Mouse (Mus musculus) lung, embryonic 14.5 days (tissue): ENCODE measurements at regions not wholly inside any gene's neighbourhood (a gene's known extent, or its start where the extent isn't known, plus 50 kb on each side); places are given as distances from the start of the nearest gene placed in this dataset.

ENCODE experiments used
- ATAC-seq: fragments of 200-750 bp; cut with Nextera tagmentation; 2 replicates; pipeline ENCODE4 v1.8.0; 2017; ENCODE audit warnings: mild to moderate bottlenecking, moderate TSS enrichment, moderate library complexity; ENCODE audit not compliant: insufficient read depth
- DNase-seq: peaks from one replicate; pipeline ENCODE4 v3.0.0-alpha.2; 2015
- H3K27ac ChIP-seq: fragments of 300-500 bp; sonication (generic); 2 replicates; pipeline ENCODE4 v1.5.1; 2014; ENCODE audit warnings: low read depth, mild to moderate bottlenecking, moderate library complexity
- H3K27me3 ChIP-seq: fragments of 300-500 bp; sonication (generic); 2 replicates; pipeline ENCODE4 v1.6.1; 2014; ENCODE audit warnings: low read length, control low read depth; ENCODE audit not compliant: insufficient read depth
- H3K36me3 ChIP-seq: fragments of 300-500 bp; sonication (generic); 2 replicates; pipeline ENCODE4 v1.6.1; 2014; ENCODE audit warnings: control low read depth; ENCODE audit not compliant: insufficient read depth
- H3K4me1 ChIP-seq: fragments of 300-500 bp; sonication (generic); 2 replicates; pipeline ENCODE4 v1.6.1; 2014; ENCODE audit warnings: antibody characterized with exemption, control low read depth; ENCODE audit not compliant: insufficient read depth
- H3K4me2 ChIP-seq: fragments of 300-500 bp; sonication (generic); 2 replicates; pipeline ENCODE4 v1.6.1; 2014; ENCODE audit warnings: mild to moderate bottlenecking
- H3K4me3 ChIP-seq: fragments of 300-500 bp; sonication (generic); 2 replicates; pipeline ENCODE4 v1.5.1; 2014; ENCODE audit warnings: low read depth, low read length
- H3K9ac ChIP-seq: fragments of 300-500 bp; sonication (generic); 2 replicates; pipeline ENCODE4 v1.6.1; 2014
- H3K9me3 ChIP-seq: fragments of 300-500 bp; sonication (generic); 2 replicates; pipeline ENCODE4 v1.6.1; 2016; ENCODE audit warnings: low read depth, low read length, control low read depth
- CTCF ChIP-seq: IDR thresholded peaks from 2 replicates; pipeline ENCODE4 v1.5.1; 2016; ENCODE audit warnings: antibody characterized with exemption, low read depth
- WGBS: fragments of 180-500 bp; shearing (Covaris S2); extraction: QIAGEN DNeasy Blood & Tissue Kit; methylation state at CpG from one replicate; pipeline ENCODE4 v1.1.7; 2014; 5-methylcytosine and 5-hydroxymethylcytosine counted together

DNA sequence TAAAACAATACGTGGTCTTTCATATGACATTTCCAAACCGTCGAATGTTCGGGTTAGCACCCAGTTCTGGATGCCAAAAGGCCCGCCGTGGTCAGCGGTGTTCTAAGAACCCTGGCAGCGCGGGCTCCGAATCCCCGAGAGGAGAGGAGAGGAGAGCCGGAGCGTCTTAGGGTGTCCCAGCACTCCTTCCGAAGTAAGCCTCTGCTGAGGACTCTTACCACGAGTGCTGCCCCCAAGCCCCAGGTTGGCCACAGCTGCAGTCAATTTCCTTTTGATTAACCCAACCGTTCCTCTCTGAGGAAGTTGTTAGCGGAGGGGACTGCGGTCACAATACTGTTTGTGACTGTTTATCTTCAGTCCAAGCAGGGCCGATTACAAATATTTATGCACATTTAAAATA is 190.1 kb downstream of the Tfap2c start:
- H3K4me3 ChIP-seq: no peak overlapping the region
- peak; percentile 39 for DNase-seq

DNA sequence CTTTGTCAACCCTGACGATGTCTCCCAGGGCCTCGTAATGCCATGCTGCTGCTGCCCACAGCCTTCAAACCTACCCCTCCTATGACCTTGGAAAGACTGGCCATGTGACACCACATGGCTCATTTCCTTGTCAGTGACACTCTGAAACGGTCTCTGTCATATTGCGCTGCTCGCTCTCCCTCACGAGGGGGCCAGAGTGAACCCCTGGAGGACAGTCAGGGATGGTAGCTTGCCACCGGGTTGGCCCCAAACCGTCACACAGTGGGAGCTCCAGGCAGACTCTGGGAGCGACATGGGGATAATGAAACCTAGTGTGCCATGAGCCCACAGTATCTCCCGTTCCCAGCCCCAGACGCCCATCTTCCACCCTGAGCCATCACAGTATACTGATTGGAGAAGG is 188.8 kb downstream of the Bmp7 start:
- DNase-seq: no peak
- no peak for ATAC-seq
- Histone ChIP-seq H3K4me1 (no peaks in the 10 kb centered on the region), H3K36me3 (no peaks in the 10 kb centered on the region), H3K27ac (no peak overlapping the region), H3K9me3 (no peaks in the 10 kb centered on the region), H3K9ac (no peak overlapping the region), H3K27me3 (no peaks in the 10 kb centered on the region), H3K4me2 (no peak overlapping the region), H3K4me3 (no peak overlapping the region)
- TF ChIP-seq CTCF: no peak
- WGBS: 71% methylated on average over 11 of the region's 11 CpGs

More for the DNA sequence above, 190.1 kb downstream of the Tfap2c start:
- no peak for ATAC-seq
- Histone ChIP-seq H3K9me3 (no peaks in the 10 kb centered on the region), H3K36me3 (no peaks in the 10 kb centered on the region), H3K27me3 (peaks cover 17% of the 10 kb centered on the region), H3K27ac (no peak overlapping the region), H3K4me1 (peaks cover 6% of the 10 kb centered on the region; the same call in 1 of the 2 replicates), H3K9ac (no peak overlapping the region), H3K4me2 (peak overlapping the region; percentile 25; the same call in 1 of the 2 replicates)
- TF ChIP-seq CTCF: no peak
- 8% methylated on average over 19 of the region's 19 CpGs for WGBS

DNA sequence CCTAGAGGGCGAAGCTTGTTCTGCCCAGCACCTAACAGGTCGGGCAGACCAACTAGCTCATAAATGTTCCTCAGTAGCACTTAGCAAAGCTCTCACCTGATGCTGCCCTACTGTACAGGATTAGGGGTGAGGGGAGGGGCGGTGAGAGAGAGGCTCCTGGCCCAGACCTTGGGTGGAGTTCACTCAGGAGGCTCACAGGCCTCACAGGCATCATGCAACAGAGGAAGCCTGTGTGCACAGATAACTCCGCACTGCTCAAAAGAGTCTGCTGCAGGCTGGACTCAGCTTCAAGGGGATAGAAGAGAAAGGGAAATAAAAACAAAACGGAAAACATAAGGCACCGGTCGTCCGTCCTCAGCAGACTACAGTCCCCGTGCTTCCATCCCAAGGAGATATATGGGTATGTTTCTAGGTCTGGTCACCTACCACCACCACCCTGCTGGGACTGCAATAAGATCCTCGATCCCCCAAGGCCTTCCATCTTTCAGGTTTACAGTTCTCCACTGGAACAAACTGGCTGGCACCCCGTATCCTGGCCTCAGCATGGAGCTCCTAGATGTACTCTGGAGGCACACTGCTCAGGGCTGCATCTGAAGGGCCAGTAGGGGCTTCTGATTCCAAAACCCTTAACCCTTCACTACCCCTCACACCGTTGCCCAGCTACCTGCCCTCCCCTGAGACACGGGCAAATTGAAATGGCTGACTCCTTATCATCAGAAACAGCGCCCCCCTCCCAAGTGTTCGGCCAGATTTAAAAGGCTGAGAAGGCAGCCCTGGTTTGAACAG is 184.2 kb downstream of the Bmp7 start:
- no peak for TF ChIP-seq CTCF
- Histone ChIP-seq H3K9me3 (no peaks in the 10 kb centered on the region), H3K36me3 (no peaks in the 10 kb centered on the region), H3K4me3 (no peak overlapping the region), H3K27ac (no peak overlapping the region), H3K4me1 (no peaks in the 10 kb centered on the region), H3K4me2 (no peak overlapping the region), H3K27me3 (peaks cover 11% of the 10 kb centered on the region), H3K9ac (no peak overlapping the region)
- WGBS: 61% methylated on average over 15 of the region's 15 CpGs
- ATAC-seq: no peak
- DNase-seq: no peak

DNA sequence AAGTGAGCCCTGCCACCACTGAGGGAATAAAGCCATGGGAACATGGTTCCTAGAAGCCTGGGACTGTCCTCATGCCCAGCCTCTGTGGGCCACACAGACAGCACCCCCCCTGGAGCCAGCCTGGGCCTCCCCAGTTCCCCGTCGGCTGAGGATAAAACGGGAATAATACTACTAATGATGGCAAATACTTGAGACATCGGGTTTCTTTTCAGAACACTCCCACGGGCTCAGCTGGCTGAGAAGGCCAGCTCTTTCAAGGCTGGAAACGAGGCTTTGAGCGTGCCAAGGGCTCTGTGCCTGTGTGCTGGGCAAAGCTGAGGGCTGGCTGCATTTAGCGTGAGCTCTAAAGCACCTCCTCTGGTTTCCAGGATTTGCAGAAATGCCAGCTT is 183.7 kb downstream of the Bmp7 start:
- Histone ChIP-seq H3K9me3 (no peaks in the 10 kb centered on the region), H3K4me3 (no peak overlapping the region), H3K27ac (no peak overlapping the region), H3K4me2 (no peak overlapping the region), H3K4me1 (no peaks in the 10 kb centered on the region), H3K27me3 (peaks cover 11% of the 10 kb centered on the region), H3K9ac (no peak overlapping the region), H3K36me3 (no peaks in the 10 kb centered on the region)
- no peak for TF ChIP-seq CTCF
- no peak for DNase-seq
- WGBS: 24% methylated on average over 8 of the region's 8 CpGs
- ATAC-seq: no peak

DNA sequence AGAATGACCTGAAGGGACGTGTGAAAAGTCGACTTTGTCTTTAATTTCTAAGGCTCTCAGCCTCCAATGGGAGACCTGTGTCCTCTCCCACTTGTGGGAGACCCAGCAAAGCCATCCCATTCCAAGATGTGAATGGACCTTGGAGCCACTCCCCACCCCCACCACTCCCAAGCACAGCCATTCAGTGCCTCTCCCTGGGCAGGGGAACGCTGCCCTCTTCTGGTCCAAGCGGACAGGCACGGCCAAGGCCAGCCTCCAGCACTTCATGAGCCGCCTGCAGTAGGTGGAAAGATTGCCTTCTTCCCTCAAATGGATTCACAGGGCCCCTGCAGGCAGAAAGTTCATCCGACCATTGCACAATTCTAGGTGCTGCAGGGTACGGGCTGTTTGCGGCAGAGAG is 181.6 kb downstream of the Bmp7 start:
- DNase-seq (peak; percentile 77), ATAC-seq (peak; percentile 66; the same call in 1 of the 2 replicates)
- 13% methylated on average over 9 of the region's 9 CpGs for WGBS
- Histone ChIP-seq H3K36me3 (no peaks in the 10 kb centered on the region), H3K9ac (no peak overlapping the region), H3K4me3 (no peak overlapping the region), H3K4me1 (no peaks in the 10 kb centered on the region), H3K27me3 (peaks cover 11% of the 10 kb centered on the region), H3K4me2 (no peak overlapping the region), H3K27ac (no peak overlapping the region), H3K9me3 (no peaks in the 10 kb centered on the region)
- peak; percentile 90 for TF ChIP-seq CTCF

DNA sequence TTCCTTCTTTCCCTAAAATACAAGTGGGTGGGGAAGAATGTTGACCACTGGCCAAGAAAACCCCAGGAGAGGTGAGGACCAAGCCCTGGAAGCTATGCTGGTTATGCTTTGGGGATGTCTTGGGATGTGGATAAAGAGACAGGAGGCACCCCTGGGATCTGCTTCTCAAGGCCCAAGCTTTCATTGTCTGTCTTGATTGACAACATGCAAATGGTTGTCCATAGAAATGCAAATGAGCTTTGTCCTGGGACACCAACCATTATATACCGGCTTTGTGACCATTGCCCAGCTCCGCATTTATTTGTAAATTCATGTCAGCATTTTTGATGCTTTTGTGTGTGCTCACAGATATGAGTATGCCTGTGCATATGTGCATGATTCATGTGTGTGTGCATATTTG is 174.9 kb downstream of the Bmp7 start:
- H3K4me2 ChIP-seq: no peak overlapping the region

DNA sequence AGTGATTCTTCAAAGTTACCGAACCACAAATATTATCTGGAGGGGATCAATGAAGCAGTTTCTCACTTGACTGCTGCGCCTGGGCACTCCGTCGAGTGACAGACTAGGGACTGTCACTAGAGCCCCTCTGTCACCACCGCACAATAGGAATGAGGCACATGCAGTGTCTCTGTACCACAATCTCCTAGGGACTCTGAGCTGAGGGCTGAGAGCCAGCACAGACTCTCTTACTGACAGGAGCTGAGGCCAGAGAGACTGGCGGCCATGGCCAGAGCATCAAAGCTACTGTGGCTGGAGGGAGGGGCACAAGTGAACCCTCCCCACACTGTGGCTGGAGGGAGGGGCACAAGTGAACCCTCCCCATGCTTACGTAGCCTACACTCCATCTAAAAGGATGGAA is 173.7 kb downstream of the Bmp7 start:
- no peak overlapping the region for H3K4me2 ChIP-seq
- DNase-seq (peak; percentile 7), ATAC-seq (no peak; the same call in 1 of the 2 replicates)
- 57% methylated on average over 7 of the region's 7 CpGs for WGBS
- no peaks in the 10 kb centered on the region for H3K9me3 ChIP-seq
- H3K4me1 ChIP-seq: no peaks in the 10 kb centered on the region
- H3K36me3 ChIP-seq: no peaks in the 10 kb centered on the region
- no peak overlapping the region for H3K9ac ChIP-seq
- H3K27ac ChIP-seq: no peak overlapping the region
- no peaks in the 10 kb centered on the region for H3K27me3 ChIP-seq
- H3K4me3 ChIP-seq: no peak overlapping the region
- no peak for TF ChIP-seq CTCF

More for the DNA sequence above, 174.9 kb downstream of the Bmp7 start:
- 91% methylated on average over 2 of the region's 2 CpGs for WGBS
- no peak for DNase-seq
- H3K9me3 ChIP-seq: no peaks in the 10 kb centered on the region
- H3K27ac ChIP-seq: no peak overlapping the region
- H3K27me3 ChIP-seq: no peaks in the 10 kb centered on the region
- H3K4me3 ChIP-seq: no peak overlapping the region
- no peaks in the 10 kb centered on the region for H3K36me3 ChIP-seq
- TF ChIP-seq CTCF: no peak
- no peak for ATAC-seq
- no peak overlapping the region for H3K9ac ChIP-seq
- H3K4me1 ChIP-seq: no peaks in the 10 kb centered on the region
